Mouse (Mus musculus) heart, embryonic 15.5 days (tissue): ENCODE data around the gene Wipi2. TPM values are rescaled to one million over a fixed set of nuclear protein-coding genes. Genes with fewer than 3 reads are reported as not detected.

Source experiments
- ATAC-seq: fragments of 200-750 bp; cut with Nextera tagmentation; replicated peaks from 2 replicates; pipeline ENCODE4 v1.8.0; 2017; ENCODE audit warnings: low read depth, moderate TSS enrichment; ENCODE audit not compliant: insufficient number of reproducible peaks, insufficient read depth, low FRiP score
- H3K27ac ChIP-seq: fragments of 300-500 bp; sonication (generic); 2 replicates; pipeline ENCODE4 v1.5.1; 2015; ENCODE audit warnings: mild to moderate bottlenecking, inconsistent platforms
- H3K27me3 ChIP-seq: fragments of 300-500 bp; sonication (generic); 2 replicates; pipeline ENCODE4 v1.6.1; 2015; ENCODE audit warnings: inconsistent platforms
- H3K36me3 ChIP-seq: fragments of 300-500 bp; sonication (generic); 2 replicates; pipeline ENCODE4 v1.6.1; 2015; ENCODE audit warnings: mild to moderate bottlenecking, inconsistent platforms
- H3K4me1 ChIP-seq: fragments of 300-500 bp; sonication (generic); replicated peaks from 2 replicates; pipeline ENCODE4 v1.6.1; 2015; ENCODE audit warnings: inconsistent platforms
- H3K4me2 ChIP-seq: fragments of 300-500 bp; sonication (generic); 2 replicates; pipeline ENCODE4 v1.6.1; 2015; ENCODE audit warnings: inconsistent platforms, mild to moderate bottlenecking, moderate library complexity
- H3K4me3 ChIP-seq: fragments of 300-500 bp; sonication (generic); 2 replicates; pipeline ENCODE4 v1.5.1; 2015; ENCODE audit warnings: mild to moderate bottlenecking, inconsistent platforms
- H3K9ac ChIP-seq: fragments of 300-500 bp; sonication (generic); 2 replicates; pipeline ENCODE4 v1.6.1; 2015; ENCODE audit warnings: mild to moderate bottlenecking, inconsistent platforms
- H3K9me3 ChIP-seq: fragments of 300-500 bp; sonication (generic); replicated peaks from 2 replicates; pipeline ENCODE4 v1.6.1; 2016; ENCODE audit warnings: inconsistent platforms
- WGBS: fragments of 180-500 bp; shearing (Covaris S2); methylation state at CpG from one replicate; pipeline ENCODE4 v1.1.7; 2015; ENCODE audit warnings: mixed read lengths; 5-methylcytosine and 5-hydroxymethylcytosine counted together
- polyA plus RNA-seq: library from polyadenylated mRNA; unstranded; fragments of >200 nt; fragmentation: Nextera tagmentation; extraction: Ambion mirVana; gene quantifications from 2 replicates; pipeline ENCODE4 v1.2.1, GENCODE M21; 2015

The Wipi2 gene
- polyA plus RNA-seq, 1 experiment from 2014 or later: 23.9 TPM

DNA sequence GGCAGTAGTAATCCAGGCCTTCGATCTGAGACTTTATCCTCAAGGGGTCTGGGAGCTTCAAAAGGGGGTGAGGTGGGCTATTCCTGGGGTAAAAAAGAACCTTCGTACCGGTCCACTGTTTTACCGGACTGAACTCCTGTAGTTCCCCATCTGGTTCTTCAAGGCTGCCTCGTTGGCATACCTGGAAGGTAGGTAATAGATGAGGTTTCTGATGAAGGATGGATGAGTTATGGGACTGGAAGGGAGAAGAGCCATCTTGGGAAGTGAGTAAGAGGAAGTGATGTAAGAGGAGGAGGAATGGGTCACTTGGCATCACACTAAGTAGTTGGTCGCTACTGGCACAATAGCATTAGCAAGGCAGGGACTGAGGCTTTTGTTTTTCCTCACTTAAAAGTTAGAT, 2.7 kb downstream of the Wipi2 start:
- 9% methylated on average over 6 of the region's 6 CpGs for WGBS
- Histone ChIP-seq H3K9me3 (no peaks in the 10 kb centered on the region), H3K36me3 (peaks cover 7% of the 10 kb centered on the region; the same call in 1 of the 2 replicates), H3K4me2 (peak overlapping the region; percentile 77), H3K4me1 (peaks cover 13% of the 10 kb centered on the region), H3K27ac (no peak overlapping the region), H3K9ac (peak overlapping the region; percentile 92), H3K27me3 (no peaks in the 10 kb centered on the region), H3K4me3 (peak overlapping the region; percentile 92)
- no peak for ATAC-seq

DNA sequence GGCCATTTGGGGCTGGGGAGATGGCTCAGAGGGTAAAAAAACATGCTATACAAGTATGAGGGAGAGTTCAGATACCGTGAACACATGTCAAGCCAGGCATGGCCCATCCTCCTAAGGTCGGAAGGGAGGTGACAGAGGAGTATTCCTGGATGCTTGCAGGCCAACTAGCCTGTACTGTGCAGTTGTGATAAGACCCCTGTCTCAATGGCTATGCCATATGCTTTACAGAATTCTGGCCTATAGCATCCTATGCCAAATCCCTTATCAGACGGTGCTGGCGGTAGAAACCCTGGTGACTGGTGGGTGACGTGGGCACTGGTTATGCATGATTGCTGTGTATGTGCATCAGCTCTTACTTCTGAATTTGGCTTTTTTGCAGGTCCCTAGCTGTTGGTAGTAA, 10.3 kb downstream of the Wipi2 start:
- H3K27ac ChIP-seq: no peak overlapping the region
- H3K9me3 ChIP-seq: no peaks in the 10 kb centered on the region
- H3K4me1 ChIP-seq: no peaks in the 10 kb centered on the region
- no peak overlapping the region for H3K9ac ChIP-seq
- H3K27me3 ChIP-seq: no peaks in the 10 kb centered on the region
- H3K4me3 ChIP-seq: no peak overlapping the region
- ATAC-seq: no peak
- H3K4me2 ChIP-seq: no peak overlapping the region
- 82% methylated on average over 5 of the region's 5 CpGs for WGBS
- H3K36me3 ChIP-seq: peaks cover 18% of the 10 kb centered on the region; the same call in 1 of the 2 replicates

DNA sequence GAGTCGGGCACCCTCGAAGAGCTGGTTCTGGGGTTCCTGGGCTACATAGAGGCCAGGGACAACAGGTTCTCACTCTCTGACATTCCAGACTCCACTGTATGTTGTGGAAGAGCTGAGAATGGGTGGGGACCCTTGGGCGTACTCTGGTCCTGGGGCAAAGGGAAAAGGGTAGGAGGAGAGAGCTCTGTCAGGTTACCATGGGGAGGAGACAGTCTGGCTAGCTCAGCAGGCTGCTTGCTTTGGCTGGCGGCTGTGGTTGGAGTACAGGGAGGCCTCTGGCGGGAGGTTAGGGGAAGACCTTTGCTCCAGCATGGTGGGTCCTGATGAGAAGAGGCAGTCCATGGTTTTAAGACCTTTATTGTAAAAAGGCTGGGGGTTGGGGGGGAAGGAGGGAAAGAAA, 12.6 kb downstream of the Wipi2 start:
- H3K4me3 ChIP-seq: no peak overlapping the region
- H3K9ac ChIP-seq: no peak overlapping the region
- no peak overlapping the region for H3K27ac ChIP-seq
- H3K36me3 ChIP-seq: peaks cover 20% of the 10 kb centered on the region; the same call in 1 of the 2 replicates
- 83% methylated on average over 5 of the region's 5 CpGs for WGBS
- H3K9me3 ChIP-seq: no peaks in the 10 kb centered on the region
- ATAC-seq: no peak
- no peak overlapping the region for H3K4me2 ChIP-seq
- H3K4me1 ChIP-seq: no peaks in the 10 kb centered on the region
- H3K27me3 ChIP-seq: no peaks in the 10 kb centered on the region

DNA sequence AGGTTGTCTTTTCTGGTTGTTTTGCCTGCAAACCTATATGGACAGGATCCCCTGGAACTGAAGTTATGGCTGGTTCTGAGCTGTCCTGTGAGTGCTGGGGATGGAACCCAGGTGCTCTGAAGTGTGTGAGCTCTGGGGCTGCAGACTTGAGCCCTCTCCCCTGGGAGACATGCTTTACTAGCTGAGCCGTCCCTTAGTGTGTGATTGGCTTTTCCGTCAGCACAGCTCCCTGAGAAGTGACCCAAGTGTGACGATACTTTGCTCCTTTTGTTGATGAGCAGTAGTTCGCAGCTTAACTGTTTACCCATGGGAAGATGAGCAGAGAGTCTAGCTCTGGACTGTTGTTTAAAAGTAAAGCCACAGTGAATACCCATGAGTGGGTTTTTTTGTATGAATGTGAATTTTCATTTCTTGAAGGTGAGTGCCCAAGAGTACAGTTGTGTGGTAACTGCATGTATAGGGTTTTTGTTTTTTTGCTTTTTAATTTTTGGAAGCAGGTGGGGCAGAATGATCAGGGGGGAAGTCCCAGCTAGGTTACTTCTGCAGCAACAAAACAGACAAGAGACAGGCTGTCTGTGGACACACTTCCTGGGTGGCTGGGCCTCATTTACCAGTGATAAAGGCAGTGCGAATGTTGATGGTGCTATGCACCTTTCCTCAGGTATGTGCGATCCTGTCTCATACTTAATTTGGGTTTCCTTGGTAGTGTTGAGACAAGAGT, 14.0 kb downstream of the Wipi2 start:
- Histone ChIP-seq H3K9me3 (no peaks in the 10 kb centered on the region), H3K4me1 (no peaks in the 10 kb centered on the region), H3K4me2 (no peak overlapping the region), H3K4me3 (no peak overlapping the region), H3K9ac (no peak overlapping the region), H3K36me3 (peaks cover 25% of the 10 kb centered on the region), H3K27me3 (no peaks in the 10 kb centered on the region), H3K27ac (no peak overlapping the region)
- 78% methylated on average over 6 of the region's 6 CpGs for WGBS
- ATAC-seq: no peak

DNA sequence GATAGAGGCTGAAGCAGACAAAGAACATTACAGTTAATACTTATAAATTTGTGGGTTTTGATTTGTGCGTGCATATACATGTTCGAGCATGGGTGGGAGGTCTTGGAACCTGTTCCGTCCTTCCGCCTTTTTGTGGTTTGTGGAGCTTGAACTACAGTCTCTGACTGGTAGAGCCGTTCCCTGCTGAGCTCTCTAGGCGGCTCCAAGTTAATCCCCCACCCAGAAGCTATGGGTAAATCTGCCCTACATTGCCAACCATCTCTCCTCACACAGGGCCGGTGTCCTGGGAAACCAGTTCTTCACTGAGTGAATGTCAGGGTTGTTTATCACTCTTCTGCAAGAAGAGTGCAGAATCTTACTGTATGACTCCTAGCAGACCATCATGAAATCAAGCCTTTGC, 20.7 kb downstream of the Wipi2 start:
- Histone ChIP-seq H3K4me3 (no peak overlapping the region), H3K4me1 (no peaks in the 10 kb centered on the region), H3K27ac (no peak overlapping the region), H3K9me3 (no peaks in the 10 kb centered on the region), H3K4me2 (no peak overlapping the region), H3K9ac (no peak overlapping the region), H3K36me3 (peaks cover 13% of the 10 kb centered on the region), H3K27me3 (no peaks in the 10 kb centered on the region)
- 80% methylated on average over 7 of the region's 7 CpGs for WGBS
- ATAC-seq: no peak

DNA sequence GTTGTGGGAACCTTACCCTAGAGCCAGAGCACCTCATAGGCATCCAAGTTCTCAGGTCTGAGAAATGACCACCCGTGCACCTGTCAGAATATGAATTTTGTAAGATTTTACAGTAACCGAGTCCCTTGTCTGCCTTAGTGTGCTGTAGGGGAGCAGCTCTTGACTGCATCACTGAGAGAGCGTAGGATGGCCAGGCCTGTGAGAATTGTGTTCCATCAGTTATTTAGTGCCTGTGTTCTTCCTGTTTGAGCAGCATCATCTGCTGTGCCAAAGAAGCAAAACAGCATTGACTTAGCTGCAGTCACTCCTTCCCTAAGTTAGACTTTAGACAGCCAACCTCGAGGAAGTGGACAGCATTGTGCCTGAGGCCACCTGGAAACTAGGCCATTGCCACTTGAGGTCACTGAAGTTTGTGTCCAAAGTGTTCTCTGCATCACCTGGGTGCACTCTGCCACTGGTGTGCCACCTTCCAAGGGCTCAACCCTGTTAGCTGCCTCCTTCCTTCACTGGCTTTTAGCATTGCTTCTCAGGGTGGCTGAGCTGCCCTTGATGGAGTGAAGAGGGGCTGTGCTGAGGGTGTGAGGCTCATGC, 22.1 kb downstream of the Wipi2 start:
- Histone ChIP-seq H3K27me3 (no peaks in the 10 kb centered on the region), H3K4me2 (no peak overlapping the region), H3K9me3 (no peaks in the 10 kb centered on the region), H3K27ac (no peak overlapping the region), H3K4me1 (no peaks in the 10 kb centered on the region), H3K9ac (no peak overlapping the region), H3K4me3 (no peak overlapping the region), H3K36me3 (peaks cover 9% of the 10 kb centered on the region)
- 85% methylated on average over 4 of the region's 4 CpGs for WGBS
- no peak for ATAC-seq

DNA sequence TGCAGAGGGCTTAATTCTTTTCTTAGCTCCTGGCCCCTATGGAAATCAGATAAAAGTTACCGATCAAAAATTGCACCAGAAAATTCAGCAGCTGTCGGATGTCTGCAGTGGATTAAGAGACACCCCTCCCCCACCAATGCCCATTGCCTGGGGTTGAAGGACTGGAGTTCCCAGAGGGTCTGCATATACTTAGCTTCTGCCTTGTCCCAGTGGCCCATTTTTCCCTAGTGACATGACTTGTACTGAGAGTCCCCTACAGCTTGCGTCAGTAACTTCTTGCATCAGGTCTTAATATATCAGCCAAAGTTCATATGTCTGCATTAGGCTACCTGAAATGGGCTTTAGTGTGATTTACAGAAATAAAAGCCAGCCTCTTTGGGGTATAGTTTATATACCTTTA, 22.9 kb downstream of the Wipi2 start:
- peaks cover 6% of the 10 kb centered on the region; the same call in 1 of the 2 replicates for H3K36me3 ChIP-seq
- WGBS: 53% methylated on average over 3 of the region's 3 CpGs
- no peak overlapping the region for H3K27ac ChIP-seq
- H3K4me2 ChIP-seq: no peak overlapping the region
- no peaks in the 10 kb centered on the region for H3K9me3 ChIP-seq
- no peak for ATAC-seq
- no peaks in the 10 kb centered on the region for H3K4me1 ChIP-seq
- H3K27me3 ChIP-seq: no peaks in the 10 kb centered on the region
- H3K4me3 ChIP-seq: no peak overlapping the region
- H3K9ac ChIP-seq: no peak overlapping the region

DNA sequence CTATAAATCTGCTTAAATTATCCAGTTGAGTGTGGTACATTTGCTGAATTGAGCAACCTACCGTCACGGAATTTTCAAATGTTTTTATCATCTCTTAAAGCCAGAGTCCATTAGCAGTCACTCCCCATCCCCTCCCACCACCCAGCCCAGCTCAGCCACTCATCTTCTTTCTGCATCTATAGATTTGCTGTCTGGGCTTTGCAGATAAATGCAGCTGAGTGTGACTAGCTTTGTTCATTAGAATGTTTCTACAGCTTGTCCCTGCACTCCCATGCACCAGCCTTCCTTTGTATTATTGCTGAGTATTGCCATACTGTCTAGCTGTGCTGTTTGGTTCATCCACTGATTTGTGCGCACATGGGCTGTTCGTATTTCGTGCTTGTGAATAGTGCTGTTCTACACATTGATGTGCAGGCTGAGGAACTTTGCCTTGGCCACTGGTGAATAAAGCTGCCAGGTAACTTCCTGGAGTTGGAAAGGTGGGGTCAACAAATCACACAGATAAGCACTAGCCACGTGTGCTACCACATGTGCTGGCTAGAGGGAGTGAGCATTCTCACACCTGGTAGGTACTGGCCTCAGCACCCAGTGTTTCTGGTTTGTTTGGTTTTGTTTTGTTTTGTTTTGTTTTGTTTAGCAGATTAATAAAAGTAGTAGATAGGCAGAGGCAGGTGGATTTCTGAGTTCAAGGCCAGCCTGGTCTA, 23.4 kb downstream of the Wipi2 start:
- Histone ChIP-seq H3K36me3 (peaks cover 8% of the 10 kb centered on the region), H3K9me3 (no peaks in the 10 kb centered on the region), H3K4me3 (no peak overlapping the region), H3K4me2 (no peak overlapping the region), H3K4me1 (no peaks in the 10 kb centered on the region), H3K27ac (no peak overlapping the region), H3K9ac (no peak overlapping the region), H3K27me3 (no peaks in the 10 kb centered on the region)
- no peak for ATAC-seq
- 79% methylated on average over 6 of the region's 6 CpGs for WGBS

DNA sequence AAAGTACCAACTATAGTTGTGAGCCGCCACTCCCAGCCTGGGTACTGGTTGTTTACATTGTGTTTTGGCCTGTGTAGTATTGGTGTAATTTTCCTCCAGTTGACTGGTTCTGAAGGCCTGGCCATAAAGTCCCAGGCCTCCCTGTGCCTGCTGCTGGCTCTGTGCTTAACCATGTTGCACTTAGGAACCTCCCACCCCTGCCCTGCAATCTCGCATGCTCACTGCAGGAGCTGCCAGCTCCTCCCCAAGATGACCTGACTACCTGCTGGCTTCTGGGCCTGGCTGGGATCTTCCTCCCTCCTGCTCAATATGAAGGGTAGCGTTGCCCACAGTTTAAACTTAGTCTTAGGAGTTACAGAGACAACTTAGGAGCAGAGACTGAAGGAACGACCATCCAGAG, 24.8 kb downstream of the Wipi2 start:
- WGBS: 66% methylated on average over 4 of the region's 4 CpGs
- Histone ChIP-seq H3K9ac (no peak overlapping the region), H3K4me1 (no peaks in the 10 kb centered on the region), H3K4me2 (no peak overlapping the region), H3K4me3 (no peak overlapping the region), H3K36me3 (peaks cover 18% of the 10 kb centered on the region), H3K27me3 (no peaks in the 10 kb centered on the region), H3K27ac (no peak overlapping the region), H3K9me3 (no peaks in the 10 kb centered on the region)
- no peak for ATAC-seq

DNA sequence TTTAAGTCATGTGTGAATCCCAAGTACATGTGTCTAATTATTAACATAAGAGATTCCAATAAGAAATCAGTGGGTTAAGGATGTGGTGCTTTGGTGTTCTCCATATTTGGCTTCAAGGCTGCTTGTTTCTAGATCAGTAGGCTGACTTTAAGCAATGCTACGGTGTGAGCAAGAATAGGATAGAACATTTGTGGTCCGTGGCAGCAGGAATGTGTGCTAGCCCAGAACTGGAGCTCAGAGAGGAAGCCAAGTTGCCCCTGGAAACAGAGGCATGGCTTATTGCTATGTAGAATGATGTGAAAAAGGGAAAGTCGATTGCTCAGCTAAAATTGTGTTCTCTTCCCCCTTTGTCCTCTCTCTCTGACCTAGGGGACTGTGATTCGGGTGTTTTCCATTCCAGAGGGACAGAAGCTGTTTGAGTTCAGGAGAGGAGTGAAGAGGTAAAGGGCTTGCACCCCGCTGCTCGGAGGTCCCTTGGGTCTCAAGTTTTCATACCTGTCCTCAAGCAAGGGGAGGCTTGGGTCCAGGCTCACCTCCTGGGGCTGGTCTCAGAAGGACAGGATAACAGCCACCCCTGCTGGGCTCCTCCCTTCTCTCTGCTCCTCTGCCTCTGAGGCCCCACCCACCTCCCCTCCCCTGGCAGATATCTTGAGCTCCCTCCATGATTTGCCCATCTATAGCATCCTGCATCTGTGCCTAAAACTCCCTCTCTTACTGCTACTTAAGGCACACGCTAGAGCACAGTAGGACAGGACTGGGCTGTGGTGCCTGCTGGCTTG, 33.3 kb downstream of the Wipi2 start:
- Histone ChIP-seq H3K27ac (no peak overlapping the region), H3K4me3 (no peak overlapping the region), H3K4me2 (no peak overlapping the region), H3K9ac (no peak overlapping the region), H3K27me3 (no peaks in the 10 kb centered on the region), H3K9me3 (no peaks in the 10 kb centered on the region), H3K36me3 (peaks cover 91% of the 10 kb centered on the region), H3K4me1 (no peaks in the 10 kb centered on the region)
- ATAC-seq: no peak
- WGBS: 87% methylated on average over 7 of the region's 7 CpGs

DNA sequence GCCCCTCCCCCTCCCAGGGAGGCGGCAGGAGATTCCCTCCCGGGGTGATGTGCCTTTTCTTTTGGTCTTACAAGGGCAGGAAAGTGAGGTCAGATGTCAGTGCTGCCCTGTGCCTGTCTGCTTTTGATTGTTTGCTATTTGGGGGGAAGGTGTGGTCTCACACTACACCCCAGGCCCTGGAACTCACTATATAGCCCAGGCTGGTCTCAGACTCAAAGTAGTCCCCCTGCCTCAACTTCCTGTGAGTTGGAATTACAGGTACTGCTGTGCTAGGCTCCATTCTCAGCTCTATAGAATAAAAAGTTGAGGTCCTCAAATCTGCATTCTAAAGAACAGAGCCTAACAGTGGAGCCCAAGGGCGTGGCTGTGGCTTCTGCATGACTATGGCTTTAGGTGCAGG, 40.4 kb downstream of the Wipi2 start:
- Histone ChIP-seq H3K4me3 (no peak overlapping the region), H3K27ac (no peak overlapping the region), H3K4me1 (no peaks in the 10 kb centered on the region), H3K36me3 (peaks cover 53% of the 10 kb centered on the region), H3K4me2 (no peak overlapping the region), H3K9me3 (no peaks in the 10 kb centered on the region), H3K9ac (no peak overlapping the region), H3K27me3 (no peaks in the 10 kb centered on the region)
- 40% methylated on average over 3 of the region's 3 CpGs for WGBS
- no peak for ATAC-seq
